Mouse (Mus musculus): ENCODE measurements around the gene Sept7.

DNA sequence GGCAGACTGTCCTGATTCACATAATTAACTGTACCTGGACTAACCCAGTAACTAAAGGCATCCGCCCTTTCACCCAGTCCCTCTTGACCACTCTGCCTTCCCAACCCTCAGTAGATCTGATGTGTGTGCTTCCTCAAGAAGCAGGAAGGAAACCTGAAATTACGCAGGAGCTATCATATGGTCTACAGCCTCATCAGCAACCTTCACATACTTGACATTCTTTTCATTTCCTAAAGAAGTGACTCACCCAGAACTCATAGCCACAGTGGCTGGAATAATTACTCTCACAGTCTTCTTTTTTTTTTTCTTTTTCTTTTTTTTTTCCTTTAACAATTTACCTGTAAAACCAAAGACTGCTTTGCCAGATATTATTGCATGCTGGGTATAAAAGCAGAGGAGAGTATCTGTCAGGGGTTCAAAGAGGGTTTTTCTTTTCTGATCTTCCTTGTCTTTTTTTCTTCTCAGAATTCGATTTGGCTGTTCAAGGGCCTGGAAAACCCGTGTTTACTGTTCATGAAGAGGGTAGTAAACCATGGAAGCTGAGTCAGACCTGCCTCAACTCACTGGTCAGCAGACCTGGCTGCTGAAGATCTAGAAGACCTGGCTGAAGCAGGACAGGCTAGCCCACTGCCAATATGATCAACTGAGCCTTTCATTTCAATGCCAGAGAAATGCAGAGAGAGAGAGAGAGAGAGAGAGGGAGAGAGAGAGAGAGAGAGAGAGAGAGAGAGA, 8.1 kb upstream of the Sept7 start:
- no peak for TF ChIP-seq TAL1 (IDR thresholded peaks at IDR 0.05; ENCODE audit: low read length)
- TF ChIP-seq GATA1 (IDR thresholded peaks at IDR 0.05; ENCODE audit: low read length), result no peak

Data from erythroblast, embryonic 14.5 days (primary cell).